Mouse (Mus musculus) CH12.LX (cell line): ENCODE results near the gene Fry. TPM values are rescaled to one million over a fixed set of nuclear protein-coding genes. Genes with fewer than 3 reads are reported as not detected.

ENCODE experiments used
- DNase-seq: peaks from one replicate; pipeline ENCODE4 v3.0.0-alpha.2; 2013; ENCODE audit errors: extremely low read depth
- H3K27ac ChIP-seq: 2 replicates; pipeline ENCODE4 v1.5.1; 2012; ENCODE audit warnings: low read depth, mild to moderate bottlenecking, control low read depth, moderate library complexity; ENCODE audit not compliant: insufficient read depth
- H3K27me3 ChIP-seq: replicated peaks from 2 replicates; pipeline ENCODE3; 2012; ENCODE audit warnings: inconsistent platforms
- H3K36me3 ChIP-seq, 2 experiments: replicated peaks in 1 of 2; 2 replicates each; pipeline versions ENCODE3 to v1.6.1; 2012; ENCODE audit warnings: inconsistent platforms in 1 of 2, low read length in 1 of 2, mild to moderate bottlenecking in 1 of 2, mixed read lengths in 1 of 2, moderate library complexity in 1 of 2; ENCODE audit not compliant: control insufficient read depth in 1 of 2, insufficient read depth in 1 of 2
- H3K4me1 ChIP-seq, 2 experiments: 2 replicates each; pipeline ENCODE4 v1.6.1; 2012; ENCODE audit warnings: inconsistent platforms in 1 of 2, moderate library complexity in 1 of 2; ENCODE audit not compliant: insufficient read depth in 2 of 2, control insufficient read depth in 1 of 2
- H3K4me2 ChIP-seq: 2 replicates; pipeline ENCODE4 v1.6.1; 2012; ENCODE audit warnings: low read depth, mild to moderate bottlenecking, control low read depth; ENCODE audit not compliant: poor library complexity, insufficient read depth, severe bottlenecking
- H3K4me3 ChIP-seq, 3 experiments: fragments of 150-350 bp in 1 of 3; sonication (generic) in 1 of 3; replicated peaks in 1 of 3; 2 replicates each; pipeline versions ENCODE3 to v1.5.1; 2011 to 2012; ENCODE audit warnings: low read depth in 2 of 3, low read length in 2 of 3, mild to moderate bottlenecking in 2 of 3, moderate library complexity in 2 of 3, control low read depth in 1 of 3, improper control_type of control experiment in 1 of 3, inconsistent platforms in 1 of 3, mixed read lengths in 1 of 3; ENCODE audit not compliant: poor library complexity in 1 of 3
- H3K79me2 ChIP-seq: replicated peaks from 2 replicates; pipeline ENCODE4 v1.6.1; 2012; ENCODE audit warnings: mild to moderate bottlenecking, moderate library complexity; ENCODE audit not compliant: control insufficient read depth, poor library complexity, insufficient read depth, severe bottlenecking; ENCODE audit errors: extremely low read depth
- H3K9ac ChIP-seq: 2 replicates; pipeline ENCODE4 v1.6.1; 2012; ENCODE audit warnings: low read depth, mild to moderate bottlenecking, control low read depth, moderate library complexity; ENCODE audit not compliant: insufficient read depth
- H3K9me3 ChIP-seq: replicated peaks from 2 replicates; pipeline ENCODE3; 2012; ENCODE audit warnings: low read length, inconsistent platforms, mixed read lengths
- BHLHE40 ChIP-seq: IDR thresholded peaks from 2 replicates; pipeline ENCODE4 v1.6.1; 2011; ENCODE audit warnings: mild to moderate bottlenecking, low read depth, low read length, improper control_type of control experiment
- CHD1 ChIP-seq: IDR thresholded peaks from 2 replicates; pipeline ENCODE4 v1.6.1; 2012; ENCODE audit warnings: low read depth, low read length, improper control_type of control experiment, inconsistent platforms
- CTCF ChIP-seq, 2 experiments: IDR thresholded peaks in 1 of 2; conservative IDR thresholded peaks in 1 of 2; 2 replicates each; pipeline ENCODE4 v1.5.1; 2011 to 2012; ENCODE audit warnings: low read depth in 2 of 2, low read length in 2 of 2, improper control_type of control experiment in 1 of 2, inconsistent platforms in 1 of 2, mild to moderate bottlenecking in 1 of 2, moderate library complexity in 1 of 2
- E2F4 ChIP-seq: IDR thresholded peaks from 2 replicates; pipeline ENCODE4 v1.6.1; 2011; ENCODE audit warnings: low read depth, low read length, improper control_type of control experiment; ENCODE audit not compliant: insufficient replicate concordance
- ELF1 ChIP-seq: IDR thresholded peaks from 2 replicates; pipeline ENCODE4 v1.6.1; 2014; ENCODE audit warnings: low read depth, mild to moderate bottlenecking, inconsistent platforms, low read length, improper control_type of control experiment
- KAT2A ChIP-seq: IDR thresholded peaks from 2 replicates; pipeline ENCODE4 v1.6.1; 2012; ENCODE audit warnings: low read length, improper control_type of control experiment, inconsistent platforms; ENCODE audit not compliant: insufficient replicate concordance
- MAZ ChIP-seq: IDR thresholded peaks from 2 replicates; pipeline ENCODE4 v1.6.1; 2012; ENCODE audit warnings: low read depth, mild to moderate bottlenecking, inconsistent platforms, low read length, improper control_type of control experiment, moderate library complexity
- MEF2A ChIP-seq: IDR thresholded peaks from 2 replicates; pipeline ENCODE4 v1.6.1; 2014; ENCODE audit warnings: low read depth, mild to moderate bottlenecking, inconsistent platforms, low read length, improper control_type of control experiment, borderline replicate concordance
- MXI1 ChIP-seq: IDR thresholded peaks from 2 replicates; pipeline ENCODE4 v1.6.1; 2011; ENCODE audit warnings: mild to moderate bottlenecking, low read depth, low read length, improper control_type of control experiment
- MYC ChIP-seq: IDR thresholded peaks from 2 replicates; pipeline ENCODE4 v1.6.1; 2011; ENCODE audit warnings: low read depth, mild to moderate bottlenecking, improper control_type of control experiment, low read length
- NELFE ChIP-seq: IDR thresholded peaks from 2 replicates; pipeline ENCODE4 v1.6.1; 2011; ENCODE audit warnings: low read depth, low read length, improper control_type of control experiment
- NRF1 ChIP-seq: IDR thresholded peaks from 2 replicates; pipeline ENCODE4 v1.6.1; 2014; ENCODE audit warnings: low read depth, mild to moderate bottlenecking, inconsistent platforms, low read length, improper control_type of control experiment, moderate library complexity
- PAX5 ChIP-seq: IDR thresholded peaks from 2 replicates; pipeline ENCODE4 v1.6.1; 2012; ENCODE audit warnings: low read length, inconsistent platforms, mixed read lengths
- POLR2AphosphoS2 ChIP-seq: IDR thresholded peaks from 2 replicates; pipeline ENCODE4 v1.6.1; 2011; ENCODE audit warnings: low read depth, low read length, improper control_type of control experiment
- RAD21 ChIP-seq: IDR thresholded peaks from 2 replicates; pipeline ENCODE4 v1.6.1; 2011; ENCODE audit warnings: low read depth, mild to moderate bottlenecking, low read length, improper control_type of control experiment, moderate library complexity
- SMC3 ChIP-seq: IDR thresholded peaks from 2 replicates; pipeline ENCODE4 v1.6.1; 2011; ENCODE audit warnings: low read depth, low read length, improper control_type of control experiment
- TBP ChIP-seq: conservative IDR thresholded peaks from 2 replicates; pipeline ENCODE4 v1.6.1; 2011; ENCODE audit warnings: low read depth, low read length, improper control_type of control experiment
- TCF12 ChIP-seq: IDR thresholded peaks from 2 replicates; pipeline ENCODE4 v1.6.1; 2014; ENCODE audit warnings: low read depth, mild to moderate bottlenecking, inconsistent platforms, low read length, improper control_type of control experiment
- USF1 ChIP-seq: IDR thresholded peaks from 2 replicates; pipeline ENCODE4 v1.6.1; 2014; ENCODE audit warnings: low read depth, mild to moderate bottlenecking, inconsistent platforms, low read length, improper control_type of control experiment
- ZNF384 ChIP-seq: IDR thresholded peaks from 2 replicates; pipeline ENCODE4 v1.6.1; 2012; ENCODE audit warnings: low read depth, low read length, improper control_type of control experiment, inconsistent platforms
- dilution Hi-C: fragments of 300-500 bp; cut with MboI; formaldehyde crosslinking; loops from 2 replicates; pipeline ENCODE4 v1.14.3; 2020; ENCODE audit warnings: low sequenced_read_pairs; ENCODE audit not compliant: extremely low pct_unique_long_range_greater_than_20kb, extremely low pct_ligation_motif_present
- in situ Hi-C: fragments of 300-500 bp; cut with MboI; formaldehyde crosslinking; loops from 3 replicates; pipeline ENCODE4 v1.14.3; 2019; ENCODE audit warnings: low sequenced_read_pairs, low pct_ligation_motif_present, low pct_unique_long_range_greater_than_20kb, mixed read lengths
- polyA plus RNA-seq: library from polyadenylated mRNA; unstranded; fragments of >175 nt; gene quantifications from 2 replicates; pipeline ENCODE4 v1.2.1, GENCODE M21; 2012; ENCODE audit warnings: low read depth; ENCODE audit not compliant: insufficient read length
- total RNA-seq, 2 experiments: library from RNA; depleted of rRNA; stranded (reverse); fragments of 300-350 nt in 1 of 2; fragments of >200 nt in 1 of 2; gene quantifications; 2 replicates each; pipeline ENCODE4 v1.2.3; 2012 to 2014

The Fry gene
- total and polyA plus RNA-seq, 3 experiments = 0.34 to 0.80 (median 0.34) TPM

- H3K27me3 ChIP-seq = no peaks in the 10 kb centered on the region
- DNase-seq = no peak
- no peaks in the 10 kb centered on the region for H3K4me1 ChIP-seq
- no peaks in the 10 kb centered on the region for H3K79me2 ChIP-seq
- in situ Hi-C loops = no loop called here
- dilution Hi-C loops = no loop called here
- H3K36me3 ChIP-seq = no peaks in the 10 kb centered on the region
- no peak overlapping the region for H3K4me3 ChIP-seq
- H3K9ac ChIP-seq = no peak overlapping the region
- H3K4me2 ChIP-seq = no peak overlapping the region
- H3K27ac ChIP-seq = no peak overlapping the region
- H3K9me3 ChIP-seq = peaks cover 49% of the 10 kb centered on the region
- TF ChIP-seq MEF2A = no peak
- no peak for TF ChIP-seq BHLHE40
- TF ChIP-seq POLR2AphosphoS2 = no peak
These were observed 210.2 kb downstream of the Fry start for GRCm38 (mm10) chr5:150328686-150329085.

GRCm38 (mm10) chr5:150331821-150332220 lies 213.4 kb downstream of the Fry start:
- dilution Hi-C loops (no loop called here), in situ Hi-C loops (no loop called here)
- Histone ChIP-seq H3K27ac (no peak overlapping the region), H3K4me2 (no peak overlapping the region), H3K27me3 (no peaks in the 10 kb centered on the region), H3K79me2 (no peaks in the 10 kb centered on the region), H3K4me1 (no peaks in the 10 kb centered on the region), H3K4me3 (no peak overlapping the region), H3K36me3 (no peaks in the 10 kb centered on the region), H3K9ac (no peak overlapping the region), H3K9me3 (peaks cover 46% of the 10 kb centered on the region)
- TF ChIP-seq NELFE (no peak), PAX5 (no peak), SMC3 (no peak), ELF1 (no peak), MAZ (no peak), KAT2A (no peak), NRF1 (no peak), TCF12 (no peak), CTCF (conservative IDR thresholded peaks at IDR 0.05 in 1 of 2, IDR thresholded peaks at IDR 0.05 in 1 of 2; ENCODE audit: low read depth in 2 of 2, low read length in 2 of 2) (no peak), ZNF384 (no peak), TBP (no peak), RAD21 (no peak), USF1 (no peak), MYC (no peak), MXI1 (no peak), CHD1 (no peak), POLR2AphosphoS2 (no peak), BHLHE40 (no peak), E2F4 (no peak)
- DNase-seq = no peak
